20 mouse cellular contexts compared by ENCODE assay signal in the genomic region with DNA sequence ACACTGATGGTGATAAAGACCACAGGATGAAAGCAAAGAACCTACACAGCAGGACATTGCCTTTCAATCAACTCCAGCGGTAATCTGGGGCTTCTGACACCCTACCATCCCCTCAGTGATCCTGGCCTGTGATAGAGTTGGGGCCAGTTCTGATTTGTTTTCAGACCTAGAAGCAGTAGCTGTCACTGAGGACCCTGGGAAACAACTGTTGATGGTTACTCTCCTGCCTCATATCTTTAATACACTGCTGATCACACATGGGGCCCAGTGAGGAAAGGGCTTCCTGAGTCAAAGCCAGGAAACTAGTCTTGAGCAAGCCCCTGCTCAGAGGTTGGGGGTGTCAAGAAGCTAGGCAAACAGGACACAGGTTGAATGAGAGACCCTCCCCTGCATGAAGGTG. TPM values are rescaled to one million over a fixed set of nuclear protein-coding genes. Genes with fewer than 3 reads are reported as not detected.
DNase-seq lines count a peak whose midpoint lies in the region; ATAC-seq and TF ChIP-seq lines count a peak whose summit lies in the region.
"Had no signal": no experiment of that assay in that cellular context is flagged by ENCODE, and none has a peak within 500 bp of the region (broad histone marks: within the 10 kb centered on the region; RNA-seq: fewer than 3 reads in every experiment).

No protein-coding gene starts in this region.

- no peak for ATAC-seq in midbrain, embryonic 11.5 days (ENCODE audit: low FRiP score)
- no peak for ATAC-seq in midbrain, embryonic 15.5 days (replicated peaks)
- 0 out of 2 replicates have a peak, but pooled peaks have one; percentile 28 for ATAC-seq in monocyte, adult 5-6 weeks (replicated peaks; ENCODE audit: insufficient number of reproducible peaks, low FRiP score, low TSS enrichment, poor library complexity, severe bottlenecking)
- ATAC-seq: activated CD4-positive, CD25-positive, alpha-beta regulatory T cell, adult 4 months; forebrain, embryonic 13.5 days; forebrain, embryonic 15.5 days; Patski had no signal

- no peaks in the 10 kb centered on the region for H3K4me1 ChIP-seq in midbrain, embryonic 11.5 days (ENCODE audit: control insufficient read depth, insufficient read depth, low read length)
- no peaks in the 10 kb centered on the region for H3K4me1 ChIP-seq in midbrain, embryonic 15.5 days
- H3K4me1 ChIP-seq in thymus, adult 2 months (replicated peaks; ENCODE audit: control insufficient read depth, insufficient read depth, low read length): peaks cover 21% of the 10 kb centered on the region
- H3K4me1 ChIP-seq: embryonic facial prominence, embryonic 10.5 days; embryonic facial prominence, embryonic 12.5 days; forebrain, embryonic 13.5 days; forebrain, embryonic 15.5 days had no signal

- WGBS in midbrain, embryonic 11.5 days: 8% methylated on average over 1 of the region's 1 CpGs
- 8% methylated on average over 1 of the region's 1 CpGs for WGBS in midbrain, embryonic 15.5 days
- WGBS in thymus, adult 2 months: 93% methylated on average over 1 of the region's 1 CpGs

- no peak for TF ChIP-seq CTCF in thymus, adult 2 months (IDR thresholded peaks at IDR 0.05; ENCODE audit: borderline replicate concordance, control insufficient read depth, extremely low read depth, insufficient read depth, low read length, poor library complexity)

- peak; percentile 65 for DNase-seq in midbrain, embryonic 11.5 days (ENCODE audit: low spot score, missing footprints)
- DNase-seq in thymus, adult 2 months: no peak
- DNase-seq in thymus, postnatal 14 days: no peak
- no peak for DNase-seq in urinary bladder, postnatal 36 days (ENCODE audit: low spot score in 2 of 2)
- DNase-seq: adrenal gland, adult 8-10 months; adrenal gland, postnatal 14 days; adrenal gland, postnatal 36 days; cerebellum, adult 11-12 months; cerebellum, adult 9-10 months; cerebellum, postnatal 10 days; cerebellum, postnatal 25 days had no signal

- H3K27ac ChIP-seq in midbrain, embryonic 11.5 days (ENCODE audit: low read depth, low read length): no peak overlapping the region
- no peak overlapping the region for H3K27ac ChIP-seq in midbrain, embryonic 15.5 days
- H3K27ac ChIP-seq in thymus, adult 2 months (ENCODE audit: control insufficient read depth, insufficient read depth, low read length): peak overlapping the region; percentile 85
- H3K27ac ChIP-seq: embryonic facial prominence, embryonic 10.5 days; embryonic facial prominence, embryonic 12.5 days; forebrain, embryonic 13.5 days; forebrain, embryonic 15.5 days had no signal

- H3K4me3 ChIP-seq in midbrain, embryonic 11.5 days (ENCODE audit: low read depth, low read length): no peak overlapping the region
- no peak overlapping the region for H3K4me3 ChIP-seq in midbrain, embryonic 15.5 days
- H3K4me3 ChIP-seq in thymus, adult 2 months (ENCODE audit: control insufficient read depth, insufficient read depth, low read length): no peak overlapping the region
- H3K4me3 ChIP-seq: embryonic facial prominence, embryonic 10.5 days; embryonic facial prominence, embryonic 12.5 days; forebrain, embryonic 13.5 days; forebrain, embryonic 15.5 days had no signal

- H3K4me2 ChIP-seq in midbrain, embryonic 11.5 days: no peak overlapping the region
- H3K4me2 ChIP-seq in midbrain, embryonic 15.5 days: no peak overlapping the region
- H3K4me2 ChIP-seq: embryonic facial prominence, embryonic 12.5 days; forebrain, embryonic 13.5 days; forebrain, embryonic 15.5 days had no signal

- peaks cover 5% of the 10 kb centered on the region; the same call in 1 of the 2 replicates for H3K36me3 ChIP-seq in midbrain, embryonic 11.5 days (ENCODE audit: control insufficient read depth, insufficient read depth, low read length)
- H3K36me3 ChIP-seq in midbrain, embryonic 15.5 days (replicated peaks): peaks cover 15% of the 10 kb centered on the region; the same call in 1 of the 2 replicates
- peaks cover 14% of the 10 kb centered on the region for H3K36me3 ChIP-seq in thymus, adult 2 months (ENCODE audit: control insufficient read depth, insufficient read depth, low read length)

- H3K9me3 ChIP-seq in midbrain, embryonic 11.5 days (ENCODE audit: control insufficient read depth, low read length): no peaks in the 10 kb centered on the region
- no peaks in the 10 kb centered on the region for H3K9me3 ChIP-seq in midbrain, embryonic 15.5 days
- H3K9me3 ChIP-seq: embryonic facial prominence, embryonic 10.5 days; embryonic facial prominence, embryonic 12.5 days; forebrain, embryonic 13.5 days; forebrain, embryonic 15.5 days; G1E had no signal

- TF ChIP-seq POLR2A in thymus, adult 2 months (IDR thresholded peaks at IDR 0.05; ENCODE audit: control insufficient read depth, extremely low read depth, insufficient read depth, low read length, poor library complexity): no peak

- H3K9ac ChIP-seq in midbrain, embryonic 11.5 days (ENCODE audit: low read length): no peak overlapping the region
- no peak overlapping the region for H3K9ac ChIP-seq in midbrain, embryonic 15.5 days
- H3K9ac ChIP-seq: embryonic facial prominence, embryonic 12.5 days; forebrain, embryonic 13.5 days; forebrain, embryonic 15.5 days had no signal

- H3K27me3 ChIP-seq in midbrain, embryonic 11.5 days (ENCODE audit: control insufficient read depth, insufficient read depth, low read length): no peaks in the 10 kb centered on the region
- no peaks in the 10 kb centered on the region for H3K27me3 ChIP-seq in midbrain, embryonic 15.5 days (replicated peaks)
- no peaks in the 10 kb centered on the region for H3K27me3 ChIP-seq in thymus, adult 2 months (ENCODE audit: control insufficient read depth, insufficient read depth, low read length)
- H3K27me3 ChIP-seq: embryonic facial prominence, embryonic 12.5 days; forebrain, embryonic 13.5 days; forebrain, embryonic 15.5 days; Patski had no signal

RNA-seq across cellular contexts. Expression of a gene that starts 37.6 kb away (rescaled TPM):
- polyA plus RNA-seq in midbrain, embryonic 11.5 days (2014; fragmentation: Nextera tagmentation; extraction: Ambion mirVana): 133 and 141 TPM in 2 replicates
- polyA plus RNA-seq in midbrain, embryonic 15.5 days (2015; fragmentation: Nextera tagmentation; extraction: Ambion mirVana): 115 TPM in 2 replicates
- 21.7 and 26.3 TPM in 2 replicates for polyA plus RNA-seq in thymus, adult 2 months (2012; rRNA removed)
- 44.5 to 78.4 TPM (median 70.0 TPM) in 3 replicates for total RNA-seq in monocyte, adult 5-6 weeks (2017)
